Mouse (Mus musculus): ENCODE measurements at regions not wholly inside any gene's neighbourhood (a gene's known extent, or its start where the extent isn't known, plus 50 kb on each side); places are given as distances from the start of the nearest gene placed in this dataset.

GRCm38 (mm10) chr6:147755750-147756523 is 280.3 kb downstream of the Ccdc91 start:
- DNase-seq (ENCODE audit: low spot score in 2 of 2): no peak

- DNase-seq (ENCODE audit: low spot score in 2 of 2): no peak
These were observed 283.9 kb downstream of the Ccdc91 start for GRCm38 (mm10) chr6:147759485-147759884.

GRCm38 (mm10) chr6:147760113-147760512 is 284.5 kb downstream of the Ccdc91 start:
- DNase-seq (ENCODE audit: low spot score in 2 of 2): peak in 1 of 2 experiments; percentile 8

- no peak for DNase-seq (ENCODE audit: low spot score in 2 of 2)
These were observed 281.8 kb upstream of the Far2 start for GRCm38 (mm10) chr6:147765241-147765640.

- no peak for DNase-seq (ENCODE audit: low spot score in 2 of 2)
These were observed 277.9 kb upstream of the Far2 start for GRCm38 (mm10) chr6:147769180-147769579.

- DNase-seq (ENCODE audit: low spot score in 2 of 2): no peak
These were observed 277.0 kb upstream of the Far2 start for GRCm38 (mm10) chr6:147770034-147770433.

- peak; percentile 12 to 21 for DNase-seq (ENCODE audit: low spot score in 2 of 2)
These were observed 275.6 kb upstream of the Far2 start for GRCm38 (mm10) chr6:147771411-147771810.

- DNase-seq (ENCODE audit: low spot score in 2 of 2): no peak
These were observed 273.2 kb upstream of the Far2 start for GRCm38 (mm10) chr6:147773904-147774303.

- no peak for DNase-seq (ENCODE audit: low spot score in 2 of 2)
These were observed 272.4 kb upstream of the Far2 start for GRCm38 (mm10) chr6:147774626-147775025.

- no peak for DNase-seq (ENCODE audit: low spot score in 2 of 2)
These were observed 267.6 kb upstream of the Far2 start for GRCm38 (mm10) chr6:147779466-147779865.

- no peak for DNase-seq (ENCODE audit: low spot score in 2 of 2)
These were observed 262.8 kb upstream of the Far2 start for GRCm38 (mm10) chr6:147784249-147784648.

- no peak for DNase-seq (ENCODE audit: low spot score in 2 of 2)
These were observed 262.2 kb upstream of the Far2 start for GRCm38 (mm10) chr6:147784854-147785253.

- no peak for DNase-seq (ENCODE audit: low spot score in 2 of 2)
These were observed 259.0 kb upstream of the Far2 start for GRCm38 (mm10) chr6:147788095-147788494.

- no peak for DNase-seq (ENCODE audit: low spot score in 2 of 2)
These were observed 257.9 kb upstream of the Far2 start for GRCm38 (mm10) chr6:147789112-147789511.

- DNase-seq (ENCODE audit: low spot score in 2 of 2): no peak
These were observed 253.2 kb upstream of the Far2 start for GRCm38 (mm10) chr6:147793811-147794210.

GRCm38 (mm10) chr6:147794351-147794750 is 252.7 kb upstream of the Far2 start:
- DNase-seq (ENCODE audit: low spot score in 2 of 2): no peak

GRCm38 (mm10) chr6:147799009-147799727 is 247.9 kb upstream of the Far2 start:
- DNase-seq (ENCODE audit: low spot score in 2 of 2): no peak

- DNase-seq (ENCODE audit: low spot score in 2 of 2): no peak
These were observed 247.2 kb upstream of the Far2 start for GRCm38 (mm10) chr6:147799861-147800260.

GRCm38 (mm10) chr6:147800846-147801245 is 246.2 kb upstream of the Far2 start:
- DNase-seq (ENCODE audit: low spot score in 2 of 2): no peak

GRCm38 (mm10) chr6:147803893-147804292 is 243.2 kb upstream of the Far2 start:
- no peak for DNase-seq (ENCODE audit: low spot score in 2 of 2)

- peak; percentile 9 to 50 for DNase-seq (ENCODE audit: low spot score in 2 of 2)
These were observed 236.3 kb upstream of the Far2 start for GRCm38 (mm10) chr6:147810710-147811109.

GRCm38 (mm10) chr6:147816861-147817260 is 230.2 kb upstream of the Far2 start:
- no peak for DNase-seq (ENCODE audit: low spot score in 2 of 2)

- DNase-seq (ENCODE audit: low spot score in 2 of 2): no peak
These were observed 229.8 kb upstream of the Far2 start for GRCm38 (mm10) chr6:147817262-147817661.

Measured in heart, adult 9 months (tissue).